Mouse (Mus musculus) stomach, postnatal 0 days (tissue): ENCODE results near the gene Epb41l5. TPM values are rescaled to one million over a fixed set of nuclear protein-coding genes. Genes with fewer than 3 reads are reported as not detected.

Experiments used
- ATAC-seq: fragments of 200-750 bp; cut with Nextera tagmentation; 2 replicates; pipeline ENCODE4 v1.8.0; 2017; ENCODE audit not compliant: low FRiP score, low TSS enrichment
- DNase-seq: peaks from one replicate; pipeline ENCODE4 v3.0.0-alpha.2; 2016; ENCODE audit warnings: low spot score
- H3K27ac ChIP-seq: fragments of 300-500 bp; sonication (generic); replicated peaks from 2 replicates; pipeline ENCODE4 v1.5.1; 2014; ENCODE audit warnings: mild to moderate bottlenecking, control low read depth
- H3K27me3 ChIP-seq: fragments of 300-500 bp; sonication (generic); 2 replicates; pipeline ENCODE4 v1.6.1; 2014; ENCODE audit warnings: low read length; ENCODE audit not compliant: control insufficient read depth, insufficient read depth
- H3K36me3 ChIP-seq: fragments of 300-500 bp; sonication (generic); 2 replicates; pipeline ENCODE4 v1.6.1; 2014; ENCODE audit warnings: low read length, mixed read lengths; ENCODE audit not compliant: control insufficient read depth, insufficient read depth
- H3K4me1 ChIP-seq: fragments of 300-500 bp; sonication (generic); replicated peaks from 2 replicates; pipeline ENCODE4 v1.6.1; 2014; ENCODE audit warnings: antibody characterized with exemption; ENCODE audit not compliant: control insufficient read depth, insufficient read depth
- H3K4me2 ChIP-seq: fragments of 300-500 bp; sonication (generic); replicated peaks from 2 replicates; pipeline ENCODE4 v1.6.1; 2014; ENCODE audit warnings: low read depth, mild to moderate bottlenecking, control low read depth, moderate library complexity
- H3K4me3 ChIP-seq: fragments of 300-500 bp; sonication (generic); 2 replicates; pipeline ENCODE4 v1.5.1; 2014; ENCODE audit warnings: low read depth, low read length, control low read depth
- H3K9ac ChIP-seq: fragments of 300-500 bp; sonication (generic); 2 replicates; pipeline ENCODE4 v1.6.1; 2014; ENCODE audit warnings: mild to moderate bottlenecking, low read length, control low read depth, mixed read lengths
- H3K9me3 ChIP-seq: fragments of 300-500 bp; sonication (generic); 2 replicates; pipeline ENCODE4 v1.6.1; 2016; ENCODE audit warnings: low read length; ENCODE audit not compliant: control insufficient read depth
- CTCF ChIP-seq: IDR thresholded peaks from 2 replicates; pipeline ENCODE4 v1.5.1; 2016; ENCODE audit warnings: antibody characterized with exemption, low read depth, mild to moderate bottlenecking, moderate library complexity
- EP300 ChIP-seq: optimal IDR thresholded peaks from 2 replicates; pipeline ENCODE3; 2016; ENCODE audit warnings: antibody characterized with exemption
- WGBS: fragments of 180-500 bp; shearing (Covaris S2); extraction: QIAGEN DNeasy Blood & Tissue Kit; methylation state at CpG from one replicate; pipeline ENCODE4 v1.1.7; 2014; 5-methylcytosine and 5-hydroxymethylcytosine counted together
- polyA plus RNA-seq: library from polyadenylated mRNA; unstranded; fragments of >200 nt; fragmentation: Nextera tagmentation; extraction: Ambion mirVana; gene quantifications from 2 replicates; pipeline ENCODE4 v1.2.1, GENCODE M21; 2015

The Epb41l5 gene
- polyA plus RNA-seq, 1 experiment from 2014 or later = 17.7 TPM

DNA sequence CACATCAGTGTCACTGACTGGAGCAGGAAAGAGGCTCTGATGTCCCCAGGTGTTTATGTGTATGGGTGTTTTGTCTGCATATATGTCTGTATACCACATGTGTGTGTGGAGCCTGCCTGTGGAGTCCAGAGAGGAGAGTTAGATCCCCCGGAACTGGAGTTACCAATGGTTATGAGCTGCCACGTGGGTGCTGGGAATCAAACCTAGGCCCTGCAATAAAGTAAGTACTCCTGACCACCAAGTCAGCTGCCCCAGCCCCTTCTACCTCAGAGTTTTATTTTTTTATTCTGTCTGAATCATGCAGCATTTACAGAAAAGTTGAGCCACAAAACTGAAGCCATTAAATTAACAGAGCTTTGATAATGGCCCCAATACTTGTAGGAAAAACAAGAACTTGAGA, 98.7 kb downstream of the Epb41l5 start:
- H3K4me1 ChIP-seq = no peaks in the 10 kb centered on the region
- H3K27me3 ChIP-seq = no peaks in the 10 kb centered on the region
- no peak overlapping the region for H3K4me2 ChIP-seq
- no peak for DNase-seq
- H3K36me3 ChIP-seq = no peaks in the 10 kb centered on the region
- ATAC-seq = no peak
- TF ChIP-seq EP300 (no peak), CTCF (no peak)
- H3K4me3 ChIP-seq = no peak overlapping the region
- no peak overlapping the region for H3K9ac ChIP-seq
- 93% methylated on average over 2 of the region's 2 CpGs for WGBS
- no peaks in the 10 kb centered on the region for H3K9me3 ChIP-seq
- no peak overlapping the region for H3K27ac ChIP-seq

- Histone ChIP-seq H3K4me1 (no peaks in the 10 kb centered on the region), H3K9ac (no peak overlapping the region), H3K9me3 (no peaks in the 10 kb centered on the region), H3K27ac (no peak overlapping the region), H3K4me3 (no peak overlapping the region), H3K4me2 (no peak overlapping the region), H3K36me3 (no peaks in the 10 kb centered on the region), H3K27me3 (no peaks in the 10 kb centered on the region)
- ATAC-seq = 0 out of 2 replicates have a peak, but pooled peaks have one; percentile 69
- WGBS = 73% methylated on average over 7 of the region's 7 CpGs
- DNase-seq = peak; percentile 52
- TF ChIP-seq EP300 (no peak), CTCF (no peak)
Observed at GRCm38 (mm10) chr1:119549327-119549689, 99.5 kb downstream of the Epb41l5 start.

- no peak overlapping the region for H3K4me3 ChIP-seq
- no peak overlapping the region for H3K9ac ChIP-seq
- no peaks in the 10 kb centered on the region for H3K9me3 ChIP-seq
- no peaks in the 10 kb centered on the region for H3K36me3 ChIP-seq
- ATAC-seq (peak; percentile 75), DNase-seq (peak; percentile 76)
- TF ChIP-seq EP300 = no peak
- peak; percentile 98 for TF ChIP-seq CTCF
- no peak overlapping the region for H3K27ac ChIP-seq
- no peaks in the 10 kb centered on the region for H3K27me3 ChIP-seq
- no peaks in the 10 kb centered on the region for H3K4me1 ChIP-seq
- no peak overlapping the region for H3K4me2 ChIP-seq
- 66% methylated on average over 7 of the region's 7 CpGs for WGBS
Observed at GRCm38 (mm10) chr1:119548668-119549326, 100.0 kb downstream of the Epb41l5 start.

GRCm38 (mm10) chr1:119546490-119546889, 102.3 kb downstream of the Epb41l5 start:
- H3K9me3 ChIP-seq = no peaks in the 10 kb centered on the region
- 77% methylated on average over 3 of the region's 3 CpGs for WGBS
- H3K4me3 ChIP-seq = no peak overlapping the region
- H3K9ac ChIP-seq = no peak overlapping the region
- H3K27me3 ChIP-seq = no peaks in the 10 kb centered on the region
- H3K4me2 ChIP-seq = no peak overlapping the region
- no peaks in the 10 kb centered on the region for H3K36me3 ChIP-seq
- ATAC-seq (no peak), DNase-seq (no peak)
- TF ChIP-seq EP300 (no peak), CTCF (no peak)
- no peaks in the 10 kb centered on the region for H3K4me1 ChIP-seq
- no peak overlapping the region for H3K27ac ChIP-seq

DNA sequence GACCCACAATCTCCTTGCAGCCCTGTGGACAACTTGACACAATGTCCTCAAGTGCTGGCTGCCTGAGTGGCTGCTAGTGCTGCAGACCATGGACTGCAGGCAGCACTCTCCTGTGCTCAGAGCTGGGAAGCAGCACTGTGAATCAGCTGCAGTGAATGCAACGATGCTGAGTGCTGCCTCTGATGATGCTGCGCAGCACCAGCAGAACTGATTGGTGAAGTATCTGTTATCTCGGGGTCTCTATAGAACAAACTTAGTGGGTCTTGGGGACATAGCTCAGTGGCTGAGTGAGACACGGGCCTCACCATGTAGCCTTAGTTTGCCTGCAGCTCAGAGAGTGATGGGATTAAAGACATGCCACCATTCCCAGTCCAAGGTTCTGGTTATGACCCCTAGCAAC, 103.1 kb downstream of the Epb41l5 start:
- H3K4me3 ChIP-seq = no peak overlapping the region
- no peaks in the 10 kb centered on the region for H3K27me3 ChIP-seq
- no peak overlapping the region for H3K9ac ChIP-seq
- H3K9me3 ChIP-seq = no peaks in the 10 kb centered on the region
- H3K27ac ChIP-seq = no peak overlapping the region
- no peak overlapping the region for H3K4me2 ChIP-seq
- no peaks in the 10 kb centered on the region for H3K4me1 ChIP-seq
- no peak for ATAC-seq
- 84% methylated on average over 4 of the region's 4 CpGs for WGBS
- no peak for TF ChIP-seq CTCF
- no peak for TF ChIP-seq EP300
- no peaks in the 10 kb centered on the region for H3K36me3 ChIP-seq
- no peak for DNase-seq

- Histone ChIP-seq H3K27ac (no peak overlapping the region), H3K36me3 (no peaks in the 10 kb centered on the region), H3K9ac (no peak overlapping the region), H3K27me3 (no peaks in the 10 kb centered on the region), H3K9me3 (no peaks in the 10 kb centered on the region), H3K4me2 (no peak overlapping the region), H3K4me1 (no peaks in the 10 kb centered on the region), H3K4me3 (no peak overlapping the region)
- ATAC-seq = no peak
- 51% methylated on average over 2 of the region's 2 CpGs for WGBS
- TF ChIP-seq CTCF (no peak), EP300 (no peak)
- no peak for DNase-seq
Observed at GRCm38 (mm10) chr1:119545164-119545563, 103.6 kb downstream of the Epb41l5 start.
